Mouse (Mus musculus) embryo, embryonic 10 days (tissue): Measurements from ENCODE around the gene Tusc1.

ENCODE experiments used
- DNase-seq: peaks from one replicate; pipeline ENCODE4 v3.0.0-alpha.2; 2015; ENCODE audit warnings: low spot score

The Tusc1 gene

DNA sequence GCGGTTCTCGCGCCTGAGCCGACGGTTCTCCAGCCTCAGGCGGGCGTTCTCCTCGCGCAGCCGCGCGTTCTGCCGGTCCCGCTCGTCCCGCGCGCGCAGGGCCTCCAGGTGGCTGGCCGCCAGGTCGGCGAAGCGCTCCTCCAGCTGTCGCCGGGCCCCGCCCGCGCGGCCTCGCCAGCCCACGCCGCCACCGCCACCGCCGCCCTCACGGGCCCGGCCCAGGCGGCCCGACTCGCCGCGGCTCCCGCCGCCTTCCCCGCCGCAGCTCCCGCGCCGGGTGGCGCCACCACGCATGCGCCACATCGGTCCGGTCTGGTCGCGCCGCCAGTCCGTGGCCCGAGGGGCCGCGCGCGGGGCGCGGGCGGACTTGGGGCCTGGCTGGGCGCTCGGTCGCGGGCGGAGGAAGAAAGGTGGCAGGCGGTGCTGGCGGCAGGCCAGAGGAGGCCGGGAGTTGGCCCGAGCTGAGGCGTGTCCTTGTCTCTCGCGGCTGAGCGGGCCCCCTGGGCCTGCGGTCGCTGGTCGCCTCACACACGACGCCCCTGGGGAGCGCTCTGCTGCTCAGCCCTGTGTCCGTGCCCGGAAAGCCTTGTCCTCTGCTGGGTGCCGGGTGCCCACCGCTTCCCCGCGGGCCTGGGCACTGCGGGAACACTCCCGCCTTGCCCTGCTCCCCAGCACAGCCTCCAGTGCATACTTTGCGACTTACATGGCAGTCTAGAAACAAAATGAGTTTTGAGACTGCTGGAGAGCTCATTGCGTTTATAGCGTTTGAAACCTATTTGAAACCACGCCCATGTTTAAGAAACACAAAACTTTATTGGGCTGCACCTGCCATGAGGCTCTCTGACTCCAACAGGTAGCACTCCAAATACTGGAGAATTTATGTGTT lies at the start of gene Tusc1:
Gene Tusc1, minus strand, starts transcription at position 394 of the 886 bp plus-strand sequence.
- peak; percentile 65 for DNase-seq

DNA sequence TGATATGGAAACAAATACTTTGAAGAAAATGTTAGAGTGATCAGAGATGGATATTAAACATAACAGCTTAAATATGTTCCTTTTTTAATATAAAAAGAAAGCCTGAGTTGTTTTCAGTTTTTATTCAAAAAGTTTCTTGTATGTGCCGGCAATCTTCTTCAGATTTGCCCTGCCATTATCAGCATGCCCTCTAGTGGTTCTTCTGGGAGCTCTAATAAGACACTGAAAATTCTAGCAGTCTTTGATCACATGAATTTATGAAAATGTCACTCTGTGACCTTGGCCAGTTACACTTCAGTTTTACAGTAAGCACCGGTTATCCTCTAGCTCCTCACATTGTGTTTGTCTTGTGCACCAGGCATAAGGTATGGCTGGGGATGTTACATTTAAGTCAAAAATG lies 17.6 kb upstream of the Tusc1 start:
- no peak for DNase-seq

DNA sequence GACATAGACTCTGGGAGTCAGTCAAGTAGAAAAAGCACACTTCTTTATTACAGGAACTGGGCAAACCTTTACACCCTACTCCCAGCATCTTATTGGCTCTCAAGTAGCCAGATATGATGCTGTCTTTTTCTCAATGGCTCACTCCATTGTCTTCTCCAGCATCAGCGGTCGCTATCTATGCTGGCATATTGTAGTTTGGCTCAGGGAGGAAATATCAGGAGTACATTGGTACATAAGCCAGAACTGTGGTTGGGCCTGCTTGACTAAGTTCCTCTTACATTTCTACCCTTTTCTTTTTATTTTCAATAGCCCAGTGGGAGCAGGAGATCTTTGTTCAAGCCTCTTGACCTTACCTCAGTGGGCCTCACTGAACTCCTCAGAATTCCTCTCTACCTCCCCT lies 9.0 kb upstream of the Tusc1 start:
- no peak for DNase-seq

- no peak for DNase-seq
Measured at GRCm38 (mm10) chr4:93341568-93341967, 6.3 kb upstream of the Tusc1 start.

DNA sequence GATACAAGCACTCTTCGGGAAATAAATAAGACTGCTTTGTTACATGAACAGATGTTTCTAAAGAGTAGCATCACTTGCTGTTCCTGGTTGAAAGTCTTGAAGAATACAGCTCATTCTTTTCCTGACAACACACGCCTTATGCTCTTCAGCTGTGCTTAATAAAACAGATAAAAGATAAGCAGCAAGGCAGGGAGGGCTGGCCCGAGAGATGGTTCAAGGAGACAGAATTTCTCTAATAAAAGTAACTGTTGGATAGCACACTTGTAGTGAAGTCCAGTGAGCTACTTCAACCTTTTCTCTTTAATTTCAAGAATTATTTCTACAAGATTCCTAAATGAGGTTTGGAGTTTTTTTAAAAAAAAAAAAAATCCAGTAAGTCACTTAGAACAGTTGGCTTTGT lies 2.7 kb upstream of the Tusc1 start:
- DNase-seq, result no peak

DNA sequence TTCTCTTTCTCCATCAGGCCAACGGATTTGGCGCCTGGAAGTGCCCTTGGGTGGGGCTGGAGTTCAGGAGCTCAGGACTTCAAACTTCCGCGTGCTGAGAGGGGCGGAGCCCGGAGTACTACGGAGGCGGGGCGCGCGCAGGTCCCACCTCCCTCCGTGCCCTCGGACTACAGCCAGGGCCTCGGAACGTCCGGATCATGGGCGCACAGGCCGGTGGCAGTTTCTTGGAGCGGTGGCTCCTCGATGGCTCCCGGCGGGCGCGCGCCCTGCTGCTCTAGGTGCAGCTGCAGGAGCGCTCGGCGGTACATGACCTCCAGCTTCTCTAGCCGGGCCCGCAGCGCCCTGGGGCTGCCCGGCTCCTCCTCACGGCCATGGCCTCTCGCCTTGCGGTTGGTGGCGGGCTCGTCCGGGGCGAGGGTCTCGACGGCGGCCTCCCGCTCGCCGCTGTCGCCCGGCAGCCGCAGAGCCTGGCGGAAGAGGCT lies 634 bp downstream of the Tusc1 start:
- peak; percentile 86 for DNase-seq

- DNase-seq, result no peak
Measured at GRCm38 (mm10) chr4:93307486-93307885, 27.8 kb downstream of the Tusc1 start.

- DNase-seq, result no peak
Measured at GRCm38 (mm10) chr4:93286065-93286464, 49.2 kb downstream of the Tusc1 start.
